Mouse (Mus musculus): ENCODE results near the gene Mapk1ip1l. TPM values are rescaled to one million over a fixed set of nuclear protein-coding genes. Genes with fewer than 3 reads are reported as not detected.

The Mapk1ip1l gene
- total and polyA plus RNA-seq, 3 experiments: 33.8 to 159 (median 59.5) TPM

- no peak overlapping the region for H3K27ac ChIP-seq (ENCODE audit: control insufficient read depth, low read depth, low read length)
- no peaks in the 10 kb centered on the region for H3K9me3 ChIP-seq (replicated peaks; ENCODE audit: insufficient read depth, low read length)
- no peaks in the 10 kb centered on the region for H3K27me3 ChIP-seq (ENCODE audit: control insufficient read depth in 1 of 2, insufficient read depth in 2 of 2, low read length in 2 of 2)
- peak; percentile 67 for DNase-seq (ENCODE audit: low read depth, low spot score)
- H3K9ac ChIP-seq (ENCODE audit: control insufficient read depth, low read depth, low read length, poor library complexity, severe bottlenecking): no peak overlapping the region
- peaks cover 0 to 4% of the 10 kb centered on the region in 2 experiments; a peak in 1 of 4 replicates for H3K36me3 ChIP-seq (ENCODE audit: control insufficient read depth in 1 of 2, insufficient read depth in 2 of 2, low read length in 2 of 2)
- peaks cover 0 to 6% of the 10 kb centered on the region in 2 experiments; a peak in 2 of 4 replicates for H3K4me1 ChIP-seq (ENCODE audit: control insufficient read depth in 1 of 2, insufficient read depth in 2 of 2, low read length in 2 of 2)
- H3K4me3 ChIP-seq (ENCODE audit: control insufficient read depth in 1 of 2, insufficient read depth in 1 of 2, low read depth in 2 of 2, low read length in 2 of 2): no peak overlapping the region
- no peaks in the 10 kb centered on the region for H3K79me2 ChIP-seq (ENCODE audit: control insufficient read depth, insufficient read depth, low read length, poor library complexity)
- TF ChIP-seq MXI1 (IDR thresholded peaks at IDR 0.05; ENCODE audit: low read depth, low read length): no peak; the same call in 1 of the 2 replicates
- no peak for TF ChIP-seq SIN3A (IDR thresholded peaks at IDR 0.05; ENCODE audit: low read length)
- TF ChIP-seq MEF2A (IDR thresholded peaks at IDR 0.05; ENCODE audit: extremely low read depth, insufficient replicate concordance, low read depth, low read length, poor library complexity, severe bottlenecking): no peak
- TF ChIP-seq CHD2 (IDR thresholded peaks at IDR 0.05; ENCODE audit: low read length): no peak
- peak; percentile 58 for TF ChIP-seq ZNF384 (IDR thresholded peaks at IDR 0.05; ENCODE audit: low read depth, low read length)
- TF ChIP-seq USF2 (IDR thresholded peaks at IDR 0.05; ENCODE audit: borderline replicate concordance in 1 of 2, insufficient read depth in 1 of 2, low read depth in 1 of 2, low read length in 2 of 2): no peak
- no peak for TF ChIP-seq TBP (IDR thresholded peaks at IDR 0.05; ENCODE audit: low read depth, low read length)
- no peak for TF ChIP-seq KAT2A (conservative IDR thresholded peaks at IDR 0.05; ENCODE audit: low read depth, low read length)
- no peak for TF ChIP-seq ZMIZ1 (IDR thresholded peaks at IDR 0.05; ENCODE audit: low read depth, low read length)
- TF ChIP-seq CHD1 (IDR thresholded peaks at IDR 0.05; ENCODE audit: low read depth, low read length): no peak
- no peak for TF ChIP-seq POLR2AphosphoS2 (IDR thresholded peaks at IDR 0.05; ENCODE audit: low read length)
- peak; percentile 49 for TF ChIP-seq SMC3 (IDR thresholded peaks at IDR 0.05; ENCODE audit: low read depth, low read length)
- no peak for TF ChIP-seq GABPA (IDR thresholded peaks at IDR 0.05; ENCODE audit: low read depth, low read length)
- TF ChIP-seq TCF12 (IDR thresholded peaks at IDR 0.05; ENCODE audit: low read depth, low read length): no peak; the same call in 1 of the 2 replicates
- no peak for TF ChIP-seq UBTF (IDR thresholded peaks at IDR 0.05; ENCODE audit: borderline replicate concordance, insufficient read depth, low read depth, low read length)
- TF ChIP-seq MYB (IDR thresholded peaks at IDR 0.05; ENCODE audit: low read depth, low read length): no peak
- TF ChIP-seq MAX (IDR thresholded peaks at IDR 0.05; ENCODE audit: low read length): peak; percentile 64
- no peak for TF ChIP-seq RCOR1 (IDR thresholded peaks at IDR 0.05; ENCODE audit: low read depth, low read length)
- TF ChIP-seq E2F4 (IDR thresholded peaks at IDR 0.05; ENCODE audit: borderline replicate concordance, low read depth, low read length): no peak
- no peak for TF ChIP-seq HCFC1 (IDR thresholded peaks at IDR 0.05; ENCODE audit: low read depth, low read length)
- TF ChIP-seq NRF1 (IDR thresholded peaks at IDR 0.05; ENCODE audit: insufficient read depth, low read depth, low read length, poor library complexity, severe bottlenecking): no peak
- TF ChIP-seq JUND (IDR thresholded peaks at IDR 0.05; ENCODE audit: low read depth, low read length): no peak
- no peak for TF ChIP-seq ETS1 (IDR thresholded peaks at IDR 0.05; ENCODE audit: low read depth, low read length)
- TF ChIP-seq MAZ (IDR thresholded peaks at IDR 0.05; ENCODE audit: low read depth, low read length): no peak
- peak; percentile 31 for TF ChIP-seq RAD21 (IDR thresholded peaks at IDR 0.05; ENCODE audit: low read depth, low read length)
- TF ChIP-seq CTCF (IDR thresholded peaks at IDR 0.05 in 2 of 3, conservative IDR thresholded peaks at IDR 0.05 in 1 of 3; ENCODE audit: control insufficient read depth in 1 of 3, insufficient read depth in 1 of 3, low read depth in 2 of 3, low read length in 3 of 3, poor library complexity in 1 of 3, severe bottlenecking in 1 of 3): peak; percentile 51 to 60 (median 53)
- TF ChIP-seq POLR2A (IDR thresholded peaks at IDR 0.05; ENCODE audit: control insufficient read depth in 1 of 2, insufficient read depth in 1 of 2, low read depth in 1 of 2, low read length in 2 of 2, poor library complexity in 1 of 2): no peak
- TF ChIP-seq USF1 (IDR thresholded peaks at IDR 0.05; ENCODE audit: low read depth, low read length): no peak
- no peak for TF ChIP-seq POLR2AphosphoS5 (IDR thresholded peaks at IDR 0.05; ENCODE audit: borderline replicate concordance, low read depth, low read length)
- no peak for TF ChIP-seq TAL1 (IDR thresholded peaks at IDR 0.05; ENCODE audit: low read length)
- TF ChIP-seq MYC (IDR thresholded peaks at IDR 0.05; ENCODE audit: low read depth, low read length): peak; percentile 70; the same call in 1 of the 2 replicates
- TF ChIP-seq ZKSCAN1 (IDR thresholded peaks at IDR 0.05; ENCODE audit: low read depth, low read length): no peak
- no peak for TF ChIP-seq GATA1 (IDR thresholded peaks at IDR 0.05; ENCODE audit: low read depth, low read length)
- no peak for TF ChIP-seq ELF1 (IDR thresholded peaks at IDR 0.05; ENCODE audit: low read depth, low read length)
- 0 out of 2 replicates have a peak, but pooled peaks have one; percentile 14 for TF ChIP-seq BHLHE40 (IDR thresholded peaks at IDR 0.05; ENCODE audit: borderline replicate concordance, low read depth, low read length)
- TF ChIP-seq NELFE (IDR thresholded peaks at IDR 0.05; ENCODE audit: low read depth, low read length): no peak
- 0 out of 4 replicates have a peak, but pooled peaks of 1 of the 2 experiments have one; percentile 13 for TF ChIP-seq EP300 (IDR thresholded peaks at IDR 0.05; ENCODE audit: low read depth in 1 of 2, low read length in 2 of 2)
- no peak for TF ChIP-seq MAFK (IDR thresholded peaks at IDR 0.05; ENCODE audit: borderline replicate concordance, low read depth, low read length)
These were observed 56.1 kb downstream of the Mapk1ip1l start for GRCm38 (mm10) chr14:47354111-47354577.
